Mouse (Mus musculus): ENCODE measurements around the gene Mrps21. TPM values are rescaled to one million over a fixed set of nuclear protein-coding genes. Genes with fewer than 3 reads are reported as not detected.
"Not testable (repeated sequence)": the region's sequence is repeated elsewhere in the genome, so short reads cannot be mapped to it uniquely, and the experiment has no call there.

Mrps21 gene
- total RNA-seq (2021): 100 to 1,000 TPM; 147 to 175 TPM
- long read RNA-seq, transcript Mrps21-202 (2 exons, 405 nt): minor isoform, 6 of 93 reads
- long read RNA-seq, transcript Mrps21-201 (3 exons, 488 nt): major isoform, 80 of 93 reads
- long read RNA-seq, partial matches to known transcripts: 0 of 93 reads
- long read RNA-seq, other reads (novel, unspliced or antisense): 7 of 93 reads

DNA sequence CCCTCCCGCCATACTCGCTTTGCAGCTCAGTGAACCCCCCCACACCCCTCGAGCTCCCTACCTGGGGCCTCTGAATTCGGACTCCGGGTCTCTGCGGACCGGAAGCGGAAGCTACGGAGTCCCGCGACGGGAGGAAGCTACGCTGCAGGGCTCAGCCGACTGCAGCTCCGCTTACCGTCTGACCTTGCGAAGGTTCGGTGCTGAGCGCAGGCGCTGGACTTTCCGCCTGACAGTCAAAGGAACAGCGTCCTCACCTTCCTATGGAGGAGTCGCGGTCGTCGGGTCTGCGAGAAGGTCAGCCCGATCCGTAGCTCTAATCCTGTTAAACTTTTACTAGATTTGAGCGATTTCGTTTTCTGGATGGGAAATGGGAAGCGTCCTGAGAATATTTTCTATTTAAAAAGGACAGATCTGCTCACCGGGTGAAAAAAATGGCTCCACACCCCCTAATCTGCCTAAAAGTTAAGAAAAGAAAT is at the start of gene Mrps21:
Gene Mrps21, minus strand, starts transcription at position 128 of the 476 bp plus-strand sequence.
- DNase-seq (ENCODE audit: low spot score in 2 of 2): peak; percentile 78 to 84

DNA sequence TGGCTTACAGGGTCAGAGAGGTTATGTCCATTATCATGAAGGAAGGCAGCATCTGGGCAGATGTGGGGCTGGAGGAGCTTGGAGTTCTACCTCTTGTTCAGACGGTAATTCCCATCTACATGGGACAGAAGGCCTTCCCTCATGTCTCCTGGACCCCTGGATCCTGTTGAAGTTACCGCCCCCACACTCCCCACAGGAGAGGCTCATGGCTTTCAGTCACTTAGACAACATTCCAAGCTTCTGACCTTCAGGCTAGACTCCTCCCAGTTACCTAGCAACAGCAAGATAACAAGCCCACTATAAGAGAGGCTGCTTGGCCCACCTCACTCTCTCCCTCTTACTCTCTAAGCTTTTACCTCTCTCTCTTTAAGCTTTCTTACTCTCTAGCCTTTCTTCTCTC is 49.2 kb upstream of the Mrps21 start:
- not testable (repeated sequence) for DNase-seq (ENCODE audit: low spot score in 2 of 2)

DNA sequence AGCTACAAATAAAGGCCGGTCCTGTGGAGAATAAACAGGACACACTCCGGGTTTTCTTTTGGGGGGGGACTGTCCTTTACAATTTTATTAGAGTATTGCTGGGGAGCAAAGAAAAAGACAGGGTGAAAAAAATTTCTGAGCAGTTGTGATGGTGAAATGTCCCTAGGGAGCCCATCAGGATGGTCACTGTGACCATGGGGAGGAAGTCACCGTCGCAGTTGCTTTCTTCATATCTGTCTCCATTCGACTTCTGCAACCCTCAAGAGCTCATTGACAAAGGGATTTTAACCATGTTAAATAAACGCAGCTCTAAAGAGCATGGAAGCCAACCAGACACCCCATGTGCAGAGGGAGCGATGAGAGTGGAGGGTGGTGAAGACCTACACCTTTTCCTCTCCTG is 45.4 kb upstream of the Mrps21 start:
- DNase-seq (ENCODE audit: low spot score in 2 of 2): no peak

DNA sequence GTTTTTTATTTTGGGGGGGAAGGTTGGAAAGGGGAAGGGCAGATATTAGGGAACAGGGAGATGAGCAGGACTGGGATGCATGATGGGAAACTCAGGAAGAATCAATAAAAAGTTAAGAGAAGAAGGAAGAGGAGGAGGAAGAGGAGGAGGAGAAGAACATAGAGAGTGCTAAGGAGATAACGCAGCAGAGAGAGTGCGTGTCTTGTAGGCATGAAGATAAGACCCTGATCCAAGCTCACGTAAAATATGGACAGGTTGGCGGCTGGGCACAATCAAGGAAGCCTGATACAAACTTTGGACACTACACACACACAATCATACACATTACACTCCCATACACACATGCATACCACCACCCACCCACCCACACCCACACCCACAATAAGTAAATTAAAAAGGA is 43.4 kb upstream of the Mrps21 start:
- no peak for DNase-seq (ENCODE audit: low spot score in 2 of 2)

DNA sequence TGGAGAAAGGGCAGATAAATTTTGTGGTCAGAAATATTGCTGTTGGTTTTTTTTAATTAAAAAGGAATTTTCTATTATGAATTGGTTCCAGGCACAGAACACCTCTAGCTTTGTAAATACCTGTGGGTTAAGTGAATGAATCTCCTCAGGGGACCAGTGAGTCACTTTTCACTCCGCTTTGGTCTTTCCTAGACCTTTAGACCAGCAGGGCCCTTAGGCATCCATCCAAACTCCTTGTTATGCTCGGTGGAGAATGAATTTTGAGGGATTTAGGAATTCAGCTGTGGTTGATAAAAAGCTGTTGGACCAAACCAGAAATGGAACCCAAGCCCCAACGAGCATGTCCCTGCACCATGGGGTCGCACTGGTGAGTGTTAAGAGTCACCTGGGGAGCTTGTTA is 36.3 kb upstream of the Mrps21 start:
- no peak for DNase-seq (ENCODE audit: low spot score in 2 of 2)

DNA sequence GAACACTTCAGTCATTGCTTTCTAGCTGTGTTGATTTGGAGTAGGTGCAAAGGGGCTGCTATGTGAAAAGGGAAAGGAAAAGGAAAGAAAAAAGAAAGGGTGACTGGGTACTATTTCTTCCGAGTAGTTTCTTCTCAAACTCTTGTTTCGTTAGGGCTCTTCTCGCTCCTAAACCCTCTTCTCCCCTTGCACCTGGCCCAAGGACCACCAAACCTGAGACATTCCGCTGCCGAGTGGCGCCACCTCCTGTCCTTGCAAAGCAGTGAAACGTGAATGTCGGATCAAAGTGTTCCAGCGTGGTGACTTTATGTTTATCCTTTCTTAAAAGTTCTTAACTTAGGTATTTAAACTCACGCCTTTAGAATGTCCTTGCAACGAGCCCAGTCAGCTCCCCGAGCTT is 35.5 kb upstream of the Mrps21 start:
- DNase-seq (ENCODE audit: low spot score in 2 of 2): peak; percentile 47 to 58

DNA sequence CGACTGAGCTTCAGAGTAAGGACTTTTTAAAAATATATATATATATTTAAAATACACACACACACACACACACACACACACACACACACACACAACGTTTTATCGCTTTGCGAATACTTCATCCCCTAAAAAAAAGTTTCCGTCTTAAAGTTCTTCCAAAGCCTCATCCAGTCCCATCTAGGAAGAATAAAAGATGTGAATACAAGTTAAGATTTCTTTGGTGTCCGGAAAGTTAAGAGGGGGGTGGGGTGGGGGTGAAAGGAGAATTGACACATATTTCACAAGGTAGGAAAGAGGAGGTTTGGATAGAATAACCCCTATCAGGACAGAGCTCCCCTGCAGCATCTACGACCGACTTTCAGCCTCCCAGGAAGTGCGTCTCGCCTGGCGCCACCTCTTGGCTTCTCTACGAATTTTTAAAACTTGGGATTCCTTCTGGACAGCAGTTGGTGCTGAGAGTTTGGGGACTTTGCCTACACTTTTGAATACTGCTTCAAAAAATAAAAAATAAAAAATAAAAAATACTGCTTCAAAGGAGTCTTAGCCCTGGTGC is 34.7 kb upstream of the Mrps21 start:
- peak; percentile 32 to 64 for DNase-seq (ENCODE audit: low spot score in 2 of 2)

DNA sequence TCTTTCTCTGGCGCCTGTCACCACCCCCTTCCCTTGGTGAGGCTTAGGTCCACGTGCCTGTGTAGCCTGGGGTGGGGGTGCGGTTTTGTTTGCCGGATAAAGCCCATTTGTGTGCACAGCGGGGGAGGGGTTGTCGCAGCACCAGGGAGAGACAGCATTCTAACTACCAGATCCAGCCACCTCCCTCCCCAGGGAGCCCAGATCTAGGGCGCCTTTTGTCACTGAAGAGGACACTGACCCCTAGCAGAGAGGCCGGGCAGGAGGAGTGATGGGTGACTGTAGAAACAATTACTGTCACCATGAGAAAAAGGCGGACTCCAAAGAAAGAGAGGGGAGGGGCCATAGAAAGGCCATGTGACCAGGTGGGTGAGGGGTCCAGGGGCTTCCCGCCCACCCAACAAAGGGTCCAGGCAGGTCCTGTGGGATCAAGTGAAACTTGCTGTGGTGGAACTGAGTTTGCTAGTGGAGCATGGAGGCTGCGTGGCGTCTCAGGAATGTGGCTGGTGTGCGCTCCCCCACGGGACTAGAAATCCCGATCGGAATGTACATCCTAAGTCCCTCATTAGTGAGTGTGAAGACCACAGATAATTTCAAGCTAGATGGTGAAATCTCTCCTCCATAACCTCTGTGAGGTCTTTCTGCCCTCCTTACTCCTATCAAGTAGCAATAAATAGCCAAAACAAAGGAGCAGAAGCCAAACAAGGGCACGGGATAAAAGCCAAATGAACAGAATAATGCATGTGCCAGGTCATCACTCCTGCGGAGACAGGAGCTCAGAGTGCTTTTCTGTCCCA is 34.0 kb upstream of the Mrps21 start:
- peak; percentile 15 to 36 for DNase-seq (ENCODE audit: low spot score in 2 of 2)

DNA sequence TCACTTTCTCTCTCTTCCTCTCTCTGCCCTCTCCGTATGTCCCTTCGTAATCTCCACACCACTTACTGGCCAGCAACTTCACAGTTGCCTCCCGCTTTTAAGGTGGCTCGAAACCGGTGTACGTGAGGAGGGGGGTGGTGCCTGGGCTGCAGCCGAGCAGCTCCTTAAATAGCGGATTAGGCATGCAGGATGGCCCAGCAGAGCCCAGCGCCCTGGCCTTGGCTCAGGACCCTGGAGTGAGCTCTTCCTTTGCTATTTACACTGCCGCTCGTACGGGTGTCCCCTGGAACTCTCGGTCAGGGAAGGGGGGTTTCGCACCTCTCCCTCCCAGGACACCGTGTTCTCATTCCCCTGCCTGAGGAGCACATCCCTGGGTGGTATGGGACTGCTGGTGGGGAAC is 33.2 kb upstream of the Mrps21 start, which contains the start of gene Car14:
Gene Car14, minus strand, starts transcription at position 124 of the 400 bp plus-strand sequence.
- no peak for DNase-seq (ENCODE audit: low spot score in 2 of 2)

DNA sequence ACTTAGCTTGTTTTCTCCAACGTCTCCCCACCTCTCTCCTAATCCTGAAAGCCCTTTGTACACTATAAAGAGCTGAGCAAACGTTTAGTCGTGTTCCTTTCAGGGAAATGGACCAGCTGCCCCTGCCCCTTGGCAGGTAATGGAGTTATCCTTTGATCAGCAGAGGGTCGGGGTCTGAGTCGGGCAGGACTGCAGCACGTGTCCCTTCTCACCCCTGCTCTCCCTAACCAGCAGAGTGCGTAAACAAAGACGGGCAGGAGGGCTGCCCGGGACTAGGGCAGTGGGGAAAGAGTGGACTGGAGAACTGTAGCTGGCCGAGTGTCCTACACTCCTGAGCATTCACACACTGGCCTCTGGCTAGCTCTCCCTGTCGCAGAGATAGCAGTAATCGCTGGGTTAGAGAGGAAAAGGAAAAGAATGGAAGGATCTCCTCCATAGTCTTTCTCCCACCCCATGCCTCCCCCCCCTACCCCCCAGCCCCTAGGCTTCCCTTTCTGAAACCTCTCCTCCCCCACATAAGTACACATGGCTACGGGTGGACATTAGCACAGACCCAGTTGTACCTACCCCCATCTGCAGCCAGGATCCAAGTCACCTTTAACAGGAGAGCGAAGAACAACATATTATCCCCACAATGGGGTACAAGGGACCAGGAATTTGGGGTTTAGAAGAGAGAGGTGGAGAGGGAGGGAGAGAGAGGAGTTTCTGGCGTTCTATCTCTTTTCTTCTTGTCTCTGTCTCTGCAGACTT is 32.6 kb upstream of the Mrps21 start:
- no peak for DNase-seq (ENCODE audit: low spot score in 2 of 2)

DNA sequence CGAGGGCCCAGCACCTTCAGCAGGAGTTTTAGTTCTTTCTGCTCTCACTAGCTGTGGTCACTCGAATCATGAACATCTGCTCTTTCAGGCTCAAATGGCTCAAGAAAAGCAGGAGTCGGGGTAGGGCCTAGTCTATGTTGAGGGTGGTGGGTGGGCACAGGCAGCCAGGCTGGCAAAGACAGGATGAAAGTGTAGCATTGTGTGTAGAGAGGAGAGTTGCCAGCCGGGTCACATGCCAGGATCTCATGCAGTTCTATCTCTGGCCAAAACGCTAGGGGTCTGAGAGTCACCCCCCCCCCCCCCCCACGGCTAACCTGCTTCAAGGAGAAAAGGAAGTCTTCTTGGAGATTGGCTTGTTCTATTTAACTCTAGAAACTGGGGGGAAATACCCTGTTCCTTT is 31.3 kb upstream of the Mrps21 start:
- DNase-seq (ENCODE audit: low spot score in 2 of 2): no peak

DNA sequence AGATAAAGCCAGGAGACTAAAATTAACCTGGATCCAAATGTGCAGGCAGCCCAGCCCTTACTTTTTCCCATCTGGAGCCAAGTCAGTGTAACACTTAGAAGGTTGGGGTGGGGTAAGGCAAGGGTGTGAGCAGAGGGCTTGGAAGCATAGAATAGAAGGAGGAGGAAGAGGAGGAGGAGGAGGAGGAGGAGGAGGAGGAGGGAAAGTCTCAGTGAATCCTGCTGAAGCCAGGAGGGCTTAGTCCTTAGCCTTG is 31.0 kb upstream of the Mrps21 start:
- DNase-seq (ENCODE audit: low spot score in 2 of 2): no peak

DNA sequence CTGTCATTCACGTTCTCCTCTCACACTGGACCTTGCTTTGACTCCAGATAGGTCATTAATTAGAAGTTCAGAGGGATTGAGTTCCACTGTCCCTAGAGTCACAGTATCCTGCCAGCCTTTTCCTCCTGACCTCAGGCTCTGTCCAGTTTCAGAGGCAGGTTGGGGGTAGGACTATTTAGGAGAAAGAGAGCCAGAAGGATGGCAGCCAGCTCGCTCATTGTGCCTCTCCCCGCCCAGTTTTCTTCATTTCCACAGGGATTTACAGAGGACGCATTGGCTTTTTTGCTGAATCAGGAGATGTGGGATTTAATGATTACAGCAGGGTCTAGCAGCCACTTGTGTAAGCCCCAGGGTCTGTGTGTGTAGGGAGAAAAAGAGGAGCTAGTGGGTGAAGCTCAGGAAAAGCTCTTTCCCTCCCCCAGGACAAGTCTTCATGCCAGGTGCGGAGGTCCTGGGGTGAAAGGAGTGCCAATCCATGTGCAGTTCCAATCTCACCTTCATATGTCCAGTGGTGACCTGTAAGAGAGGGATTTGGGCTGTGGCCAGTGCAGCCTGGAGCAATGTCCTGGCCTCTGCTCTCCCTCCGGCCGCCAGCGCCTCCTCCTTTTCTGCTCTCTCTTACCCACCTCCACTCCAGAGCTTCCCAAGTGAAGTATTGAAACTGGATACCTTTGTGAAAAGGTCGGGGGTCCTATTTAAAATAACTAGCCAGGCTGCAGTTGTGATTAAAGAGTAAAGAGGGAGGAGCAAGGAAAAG is 30.5 kb upstream of the Mrps21 start:
- no peak for DNase-seq (ENCODE audit: low spot score in 2 of 2)

DNA sequence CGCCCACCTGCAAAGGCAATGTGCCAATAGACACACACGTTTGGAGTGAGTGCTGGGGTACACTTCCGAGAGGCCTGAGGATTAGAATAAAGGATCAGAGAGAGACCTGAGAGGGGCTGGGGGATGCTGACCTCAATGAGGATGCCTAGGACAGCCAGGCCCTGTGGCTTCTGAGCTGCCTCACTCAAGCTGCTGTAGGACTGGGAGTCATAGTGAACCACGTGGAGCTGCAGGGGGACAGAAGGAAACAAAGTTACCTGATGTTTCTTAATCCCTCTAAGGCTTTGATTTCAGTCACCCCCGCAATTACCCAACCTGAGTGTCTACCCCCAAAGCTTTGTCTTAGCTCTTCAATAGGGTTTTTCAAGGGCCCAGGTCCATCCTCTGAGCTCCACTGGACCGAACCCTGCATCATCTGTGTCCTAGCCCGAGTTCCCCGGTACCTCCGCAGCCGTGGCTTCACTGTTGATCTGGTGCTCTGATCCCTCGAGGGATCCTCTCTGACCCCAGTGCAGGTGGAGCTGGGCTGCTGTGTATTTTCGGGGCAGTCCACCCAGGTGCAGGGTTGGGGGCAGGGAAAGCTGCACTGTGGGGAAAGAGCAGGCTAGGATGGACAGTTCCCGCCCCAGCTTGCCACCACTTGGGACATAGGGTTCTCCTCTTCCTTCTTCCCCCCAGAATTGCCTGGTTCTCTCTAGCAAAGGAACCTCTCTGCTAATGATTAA is 28.6 kb upstream of the Mrps21 start:
- no peak for DNase-seq (ENCODE audit: low spot score in 2 of 2)

DNA sequence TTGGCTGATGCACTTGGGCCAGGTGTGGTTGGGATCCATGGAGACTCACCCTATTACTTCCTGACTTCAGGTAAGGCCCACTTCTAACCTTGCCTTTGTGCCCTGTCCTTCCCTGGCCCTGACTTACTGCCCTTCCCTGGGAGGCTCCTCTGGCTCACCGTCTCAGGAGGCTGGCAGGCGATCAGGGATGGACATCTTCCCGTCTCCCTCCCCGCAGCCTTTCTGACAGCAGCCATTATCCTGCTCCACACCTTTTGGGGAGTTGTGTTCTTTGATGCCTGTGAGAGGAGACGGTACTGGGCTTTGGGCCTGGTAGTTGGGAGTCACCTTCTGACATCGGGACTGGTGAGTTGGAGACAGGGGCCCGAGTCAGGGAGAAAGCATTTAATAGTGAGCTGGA is 24.2 kb upstream of the Mrps21 start:
- DNase-seq (ENCODE audit: low spot score in 2 of 2): not testable (repeated sequence)

DNA sequence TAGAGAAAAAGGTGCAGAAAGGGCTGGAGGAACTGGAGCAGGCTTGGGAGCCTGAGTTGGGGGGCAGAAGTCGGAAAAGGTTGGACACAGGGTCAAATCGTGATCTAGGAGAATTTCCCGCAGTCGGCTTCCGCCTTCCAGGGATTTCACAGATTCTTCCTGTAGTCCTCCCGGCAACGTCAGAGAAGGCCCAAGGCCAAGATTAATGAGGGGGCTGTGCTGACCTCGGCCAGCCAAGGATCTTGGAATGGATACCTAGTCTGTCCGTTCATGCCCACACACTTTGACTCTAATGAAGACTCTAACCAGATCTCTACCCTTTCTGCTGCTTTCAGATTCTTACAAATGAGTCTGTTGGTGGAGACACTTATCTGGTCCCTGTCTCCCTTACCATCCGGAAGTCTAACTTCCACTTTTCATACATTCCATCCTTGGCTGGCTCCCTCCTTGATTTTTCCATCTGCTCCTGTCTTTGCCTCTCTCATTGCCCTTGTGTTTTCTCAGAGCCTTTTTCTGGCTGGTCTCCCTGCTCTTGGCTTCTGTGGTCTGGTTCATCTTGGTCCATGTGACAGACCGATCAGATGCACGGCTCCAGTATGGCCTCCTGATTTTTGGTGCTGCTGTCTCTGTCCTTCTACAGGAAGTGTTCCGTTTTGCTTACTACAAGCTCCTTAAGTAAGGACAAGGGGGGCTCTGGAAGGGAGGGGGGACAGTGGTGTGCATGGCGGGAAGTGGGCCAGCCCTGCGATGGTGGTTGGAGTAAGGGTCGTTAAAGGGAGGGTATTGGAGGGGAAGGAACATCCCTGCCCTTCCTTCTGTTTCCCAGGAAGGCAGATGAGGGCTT is 23.2 kb upstream of the Mrps21 start:
- DNase-seq (ENCODE audit: low spot score in 2 of 2): peak; percentile 55 to 59

DNA sequence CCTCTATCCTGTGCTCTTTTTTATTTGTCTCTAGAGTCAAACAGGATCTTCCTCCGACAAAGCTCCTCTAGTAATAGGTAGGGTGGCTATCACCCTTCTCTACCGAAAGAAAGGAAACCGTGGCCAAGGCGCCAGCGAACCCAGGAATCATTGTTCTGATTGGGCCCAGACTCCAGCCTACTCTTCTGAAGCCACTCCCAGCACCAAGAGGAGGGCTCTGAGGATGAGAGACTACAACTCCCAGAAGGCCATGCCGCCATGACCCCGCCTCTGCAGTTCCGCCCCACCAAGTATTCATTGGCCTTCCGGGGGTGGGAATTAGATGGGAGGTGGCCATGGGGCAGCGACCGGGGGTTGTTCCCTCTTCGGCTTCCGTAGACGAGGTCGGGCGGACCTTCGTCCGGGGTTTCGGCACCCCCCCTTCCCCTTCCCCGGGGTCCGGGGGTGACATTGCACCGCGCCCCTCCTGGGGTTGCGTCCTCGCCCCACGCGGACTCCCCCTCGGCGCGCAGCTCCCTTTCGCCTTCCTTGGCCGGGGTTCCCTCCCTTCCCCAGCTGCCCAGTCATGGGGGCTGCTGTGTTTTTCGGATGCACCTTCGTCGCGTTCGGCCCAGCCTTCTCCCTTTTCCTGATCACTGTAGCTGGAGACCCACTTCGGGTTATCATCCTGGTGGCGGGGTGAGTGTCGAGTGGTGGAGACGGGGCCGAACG is 22.4 kb upstream of the Mrps21 start, which contains the start of gene Aph1a:
Gene Aph1a, plus strand, starts transcription at position 364 of the 711 bp plus-strand sequence.
- peak; percentile 91 to 94 for DNase-seq (ENCODE audit: low spot score in 2 of 2)

DNA sequence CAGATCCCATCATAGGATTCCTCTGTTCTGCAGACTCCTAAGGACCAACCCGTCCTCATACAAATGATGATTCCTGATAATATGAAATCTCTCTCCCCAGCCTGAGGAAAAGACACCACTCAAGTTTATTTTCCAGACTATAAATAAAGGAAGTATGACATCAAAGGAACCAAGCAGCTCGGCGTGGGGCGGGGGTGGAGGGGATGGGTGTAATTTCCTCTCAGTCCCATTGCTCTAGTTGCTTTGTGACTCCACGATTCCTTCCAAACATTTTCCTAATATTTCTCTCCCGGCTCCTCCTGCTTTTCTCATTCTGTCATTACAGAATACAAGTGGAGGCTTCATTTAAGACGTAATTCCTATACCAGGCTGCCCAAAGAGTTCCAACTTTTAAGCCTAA is 21.8 kb upstream of the Mrps21 start:
- no peak for DNase-seq (ENCODE audit: low spot score in 2 of 2)
